Mouse (Mus musculus) lung, postnatal 10 days (tissue): ENCODE results near the gene Cfap206.

Experiments
- DNase-seq: peaks from one replicate; pipeline ENCODE4 v3.0.0; 2021

Cfap206 gene

GRCm38 (mm10) chr4:34667923-34668322 is 62.1 kb downstream of the Cfap206 start:
- no peak for DNase-seq

- DNase-seq = no peak
Observed at GRCm38 (mm10) chr4:34661927-34662326, 68.1 kb downstream of the Cfap206 start.

- no peak for DNase-seq
Observed at GRCm38 (mm10) chr4:34661514-34661913, 68.5 kb downstream of the Cfap206 start.

- no peak for DNase-seq
Observed at GRCm38 (mm10) chr4:34659012-34659411, 71.0 kb downstream of the Cfap206 start.

GRCm38 (mm10) chr4:34656101-34656500 is 73.9 kb downstream of the Cfap206 start:
- DNase-seq = no peak

GRCm38 (mm10) chr4:34653179-34653578 is 76.8 kb downstream of the Cfap206 start:
- DNase-seq = no peak

GRCm38 (mm10) chr4:34644779-34645178 is 85.2 kb downstream of the Cfap206 start:
- DNase-seq = no peak

- no peak for DNase-seq
Observed at GRCm38 (mm10) chr4:34640731-34641130, 89.3 kb downstream of the Cfap206 start.

- no peak for DNase-seq
Observed at GRCm38 (mm10) chr4:34639745-34640364, 90.2 kb downstream of the Cfap206 start.
